Mouse (Mus musculus): ENCODE measurements at regions not wholly inside any gene's neighbourhood (a gene's known extent, or its start where the extent isn't known, plus 50 kb on each side); places are given as distances from the start of the nearest gene placed in this dataset.
"Not testable (repeated sequence)": the region's sequence is repeated elsewhere in the genome, so short reads cannot be mapped to it uniquely, and the experiment has no call there.

GRCm38 (mm10) chr12:115404116-115404515 lies 643.4 kb upstream of the Zfp386 start:
- H3K79me2 ChIP-seq (ENCODE audit: control insufficient read depth, insufficient read depth, low read length), result no peaks in the 10 kb centered on the region
- no peaks in the 10 kb centered on the region for H3K36me3 ChIP-seq (ENCODE audit: control insufficient read depth, insufficient read depth, low read length)
- H3K4me1 ChIP-seq (ENCODE audit: control insufficient read depth, insufficient read depth, low read length), result no peaks in the 10 kb centered on the region
- 44% methylated on average over 1 of the region's 1 CpGs for WGBS
- TF ChIP-seq CTCF (IDR thresholded peaks at IDR 0.05; ENCODE audit: low read depth, low read length), result no peak
- no peak for TF ChIP-seq POLR2A (IDR thresholded peaks at IDR 0.05; ENCODE audit: extremely low read depth, insufficient read depth, low read length)
- no peak overlapping the region for H3K4me3 ChIP-seq (ENCODE audit: insufficient read depth, low read depth, low read length)
- H3K27ac ChIP-seq (replicated peaks; ENCODE audit: insufficient read depth, low read depth, low read length), result no peak overlapping the region
- no peak overlapping the region for H3K9ac ChIP-seq (ENCODE audit: low read depth, low read length)
- no peaks in the 10 kb centered on the region for H3K27me3 ChIP-seq (ENCODE audit: control insufficient read depth, insufficient read depth, low read length)
- DNase-seq (ENCODE audit: extremely low read depth, low read depth, low spot score), result no peak

- DNase-seq (ENCODE audit: extremely low read depth, low read depth, low spot score), result no peak
- WGBS, result 64% methylated on average over 1 of the region's 1 CpGs
- no peak overlapping the region for H3K9ac ChIP-seq (ENCODE audit: low read depth, low read length)
- H3K27ac ChIP-seq (replicated peaks; ENCODE audit: insufficient read depth, low read depth, low read length), result no peak overlapping the region
- H3K79me2 ChIP-seq (ENCODE audit: control insufficient read depth, insufficient read depth, low read length), result no peaks in the 10 kb centered on the region
- no peaks in the 10 kb centered on the region for H3K36me3 ChIP-seq (ENCODE audit: control insufficient read depth, insufficient read depth, low read length)
- TF ChIP-seq CTCF (IDR thresholded peaks at IDR 0.05; ENCODE audit: low read depth, low read length) (no peak), POLR2A (IDR thresholded peaks at IDR 0.05; ENCODE audit: extremely low read depth, insufficient read depth, low read length) (no peak)
- H3K4me1 ChIP-seq (ENCODE audit: control insufficient read depth, insufficient read depth, low read length), result no peaks in the 10 kb centered on the region
- H3K27me3 ChIP-seq (ENCODE audit: control insufficient read depth, insufficient read depth, low read length), result no peaks in the 10 kb centered on the region
- H3K4me3 ChIP-seq (ENCODE audit: insufficient read depth, low read depth, low read length), result no peak overlapping the region
Observed at GRCm38 (mm10) chr12:115404657-115405056, 642.9 kb upstream of the Zfp386 start.

DNA sequence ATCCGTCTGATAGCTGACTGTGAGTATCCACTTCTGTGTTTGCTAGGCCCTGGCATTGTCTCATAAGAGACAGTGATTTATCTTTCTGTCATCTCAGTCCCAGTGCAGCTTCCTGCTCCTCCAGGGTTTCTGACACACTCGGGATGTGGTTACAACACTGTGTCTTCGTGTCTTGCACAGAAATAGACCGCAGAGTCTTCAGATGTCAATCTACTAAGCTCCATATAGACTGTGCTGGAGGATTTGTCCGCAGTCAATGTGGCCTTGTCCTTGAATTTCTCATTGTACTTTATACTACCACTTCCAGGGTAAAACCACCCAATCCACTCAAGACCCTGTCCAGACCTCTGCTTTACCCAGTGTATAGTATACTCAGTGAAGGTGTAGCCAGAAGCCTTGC lies 601.3 kb upstream of the Zfp386 start:
- not testable (repeated sequence) for H3K4me1 ChIP-seq (ENCODE audit: control insufficient read depth, insufficient read depth, low read length); H3K27me3 ChIP-seq (ENCODE audit: control insufficient read depth, insufficient read depth, low read length); H3K4me3 ChIP-seq (ENCODE audit: insufficient read depth, low read depth, low read length); H3K27ac ChIP-seq (replicated peaks; ENCODE audit: insufficient read depth, low read depth, low read length); DNase-seq (ENCODE audit: extremely low read depth, low read depth, low spot score); H3K79me2 ChIP-seq (ENCODE audit: control insufficient read depth, insufficient read depth, low read length); H3K9ac ChIP-seq (ENCODE audit: low read depth, low read length); H3K36me3 ChIP-seq (ENCODE audit: control insufficient read depth, insufficient read depth, low read length)
- 47% methylated on average over 3 of the region's 5 CpGs for WGBS

- H3K79me2 ChIP-seq (ENCODE audit: control insufficient read depth, insufficient read depth, low read length); H3K4me3 ChIP-seq (ENCODE audit: insufficient read depth, low read depth, low read length); H3K4me1 ChIP-seq (ENCODE audit: control insufficient read depth, insufficient read depth, low read length); H3K27ac ChIP-seq (replicated peaks; ENCODE audit: insufficient read depth, low read depth, low read length); H3K27me3 ChIP-seq (ENCODE audit: control insufficient read depth, insufficient read depth, low read length); H3K36me3 ChIP-seq (ENCODE audit: control insufficient read depth, insufficient read depth, low read length); DNase-seq (ENCODE audit: extremely low read depth, low read depth, low spot score); H3K9ac ChIP-seq (ENCODE audit: low read depth, low read length): not testable (repeated sequence)
- 44% methylated on average over 3 of the region's 3 CpGs for WGBS
Observed at GRCm38 (mm10) chr12:115452626-115453025, 594.9 kb upstream of the Zfp386 start.

GRCm38 (mm10) chr12:115464777-115465176 lies 582.7 kb upstream of the Zfp386 start:
- H3K79me2 ChIP-seq (ENCODE audit: control insufficient read depth, insufficient read depth, low read length); H3K4me1 ChIP-seq (ENCODE audit: control insufficient read depth, insufficient read depth, low read length); H3K4me3 ChIP-seq (ENCODE audit: insufficient read depth, low read depth, low read length); H3K27me3 ChIP-seq (ENCODE audit: control insufficient read depth, insufficient read depth, low read length); H3K27ac ChIP-seq (replicated peaks; ENCODE audit: insufficient read depth, low read depth, low read length); H3K9ac ChIP-seq (ENCODE audit: low read depth, low read length); DNase-seq (ENCODE audit: extremely low read depth, low read depth, low spot score); H3K36me3 ChIP-seq (ENCODE audit: control insufficient read depth, insufficient read depth, low read length): not testable (repeated sequence)

DNA sequence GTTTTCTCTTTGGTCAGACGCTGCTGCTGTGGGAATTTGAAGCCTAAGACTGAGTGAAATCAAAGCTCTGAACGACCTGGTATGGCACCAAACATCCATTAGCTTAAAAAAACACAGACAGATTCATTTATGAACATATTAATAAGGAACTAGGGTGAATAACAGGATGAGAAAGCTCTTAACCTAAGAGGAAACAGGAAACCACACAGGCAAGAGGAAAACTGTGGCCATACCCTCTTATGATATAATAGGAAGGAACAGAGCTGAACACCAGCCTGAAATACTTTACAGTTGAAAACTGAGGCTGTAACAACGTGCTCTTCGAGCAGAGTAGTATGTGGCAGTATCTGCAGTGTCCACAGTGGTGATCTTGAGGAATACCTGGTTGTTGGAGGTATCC lies 579.5 kb upstream of the Zfp386 start:
- 22% methylated on average over 4 of the region's 4 CpGs for WGBS

DNA sequence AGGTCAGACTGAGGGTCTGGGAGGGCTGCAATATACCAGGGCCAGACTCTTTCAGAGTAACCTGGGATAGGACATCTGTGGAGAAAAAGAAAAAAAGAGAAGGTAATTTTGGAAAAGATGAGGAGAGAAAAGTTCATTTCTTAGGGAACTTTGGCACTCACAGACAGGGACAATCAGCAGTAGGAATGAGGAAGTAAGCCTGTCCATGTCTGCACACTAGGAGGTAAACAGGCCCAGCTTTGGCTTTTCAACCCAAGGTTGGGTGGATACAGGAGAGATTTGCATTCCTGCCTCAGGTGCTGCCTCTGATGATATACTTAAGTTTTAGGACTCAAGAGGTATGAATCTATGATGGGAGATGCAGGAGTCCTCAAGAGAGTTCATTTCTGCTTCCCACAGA lies 579.0 kb upstream of the Zfp386 start:
- not testable (repeated sequence) for H3K79me2 ChIP-seq (ENCODE audit: control insufficient read depth, insufficient read depth, low read length); DNase-seq (ENCODE audit: extremely low read depth, low read depth, low spot score); H3K9ac ChIP-seq (ENCODE audit: low read depth, low read length); H3K4me3 ChIP-seq (ENCODE audit: insufficient read depth, low read depth, low read length); H3K4me1 ChIP-seq (ENCODE audit: control insufficient read depth, insufficient read depth, low read length); H3K27ac ChIP-seq (replicated peaks; ENCODE audit: insufficient read depth, low read depth, low read length); H3K36me3 ChIP-seq (ENCODE audit: control insufficient read depth, insufficient read depth, low read length); H3K27me3 ChIP-seq (ENCODE audit: control insufficient read depth, insufficient read depth, low read length)

More for the DNA sequence above, 579.5 kb upstream of the Zfp386 start:
- not testable (repeated sequence) for H3K4me1 ChIP-seq (ENCODE audit: control insufficient read depth, insufficient read depth, low read length); H3K36me3 ChIP-seq (ENCODE audit: control insufficient read depth, insufficient read depth, low read length); H3K4me3 ChIP-seq (ENCODE audit: insufficient read depth, low read depth, low read length); H3K27me3 ChIP-seq (ENCODE audit: control insufficient read depth, insufficient read depth, low read length); DNase-seq (ENCODE audit: extremely low read depth, low read depth, low spot score); H3K79me2 ChIP-seq (ENCODE audit: control insufficient read depth, insufficient read depth, low read length); H3K9ac ChIP-seq (ENCODE audit: low read depth, low read length); H3K27ac ChIP-seq (replicated peaks; ENCODE audit: insufficient read depth, low read depth, low read length)
